17 mouse cellular contexts compared by ENCODE assay signal in the genomic region with DNA sequence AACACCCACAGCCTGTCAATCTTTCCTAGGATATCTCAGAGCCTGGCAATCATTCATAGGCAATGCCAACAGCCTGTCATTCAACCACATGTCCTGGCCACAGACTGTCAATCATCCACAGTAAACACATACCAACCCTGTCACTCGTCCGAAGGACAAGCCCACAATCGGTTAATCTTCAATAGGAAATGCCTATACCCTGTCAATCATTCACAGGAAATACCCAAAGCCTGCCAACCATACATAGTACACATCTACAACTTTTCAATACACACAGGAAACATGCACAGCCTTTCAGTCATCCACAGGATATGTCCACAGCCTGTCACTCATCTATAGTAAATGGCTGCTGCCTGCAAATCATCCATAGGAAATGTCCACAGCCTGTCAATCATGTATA. TPM values are rescaled to one million over a fixed set of nuclear protein-coding genes. Genes with fewer than 3 reads are reported as not detected.
DNase-seq lines count a peak whose midpoint lies in the region; TF ChIP-seq lines count a peak whose summit lies in the region.
"Not testable (repeated sequence)": the region's sequence is repeated elsewhere in the genome, so short reads cannot be mapped to it uniquely, and the experiment has no call there.
"Had no signal": no experiment of that assay in that cellular context is flagged by ENCODE, and none has a peak within 500 bp of the region (broad histone marks: within the 10 kb centered on the region; RNA-seq: fewer than 3 reads in every experiment).

No protein-coding gene starts in this region.

- TF ChIP-seq CTCF in gastrocnemius, adult 2 months (IDR thresholded peaks at IDR 0.05); heart, adult 2 months (IDR thresholded peaks at IDR 0.05): not testable (repeated sequence)

- intact Hi-C loops in gastrocnemius, adult 2 months (cut with DNase I); heart, adult 2 months (cut with DNase I): not testable (repeated sequence)

- not testable (repeated sequence) for TF ChIP-seq POLR2A in heart, adult 2 months (IDR thresholded peaks at IDR 0.05; ENCODE audit: insufficient read depth, low read depth, low read length)

- H3K27ac ChIP-seq in gastrocnemius, adult 2 months; heart, adult 2 months: not testable (repeated sequence)

- peak; percentile 26 for DNase-seq in gastrocnemius, adult 2 months
- peak; percentile 36 to 39 for DNase-seq in heart, adult 2 months
- peak; percentile 85 for DNase-seq in kidney, adult 18-20 months
- DNase-seq in kidney, postnatal 10 days = peak; percentile 56
- DNase-seq in kidney, postnatal 4 days = peak; percentile 54 to 72
- peak; percentile 55 for DNase-seq in testis, postnatal 10 days (ENCODE audit: low spot score)

- TF ChIP-seq EP300 in heart, adult 2 months (IDR thresholded peaks at IDR 0.05; ENCODE audit: insufficient read depth, low read depth, low read length) = not testable (repeated sequence)

- H3K9ac ChIP-seq in heart, adult 2 months (ENCODE audit: low read depth, low read length) = not testable (repeated sequence)

- H3K4me1 ChIP-seq in heart, adult 2 months (ENCODE audit: control insufficient read depth, insufficient read depth, low read length) = not testable (repeated sequence)

- WGBS in heart, adult 2 months = 66% methylated on average over 3 of the region's 3 CpGs

- H3K36me3 ChIP-seq in heart, adult 2 months (ENCODE audit: control insufficient read depth, insufficient read depth, low read length) = not testable (repeated sequence)

- H3K79me2 ChIP-seq in heart, adult 2 months (replicated peaks; ENCODE audit: control insufficient read depth, insufficient read depth, low read length) = not testable (repeated sequence)

- not testable (repeated sequence) for H3K4me3 ChIP-seq in gastrocnemius, adult 2 months; heart, adult 2 months

- H3K27me3 ChIP-seq in heart, adult 2 months (ENCODE audit: control insufficient read depth, insufficient read depth, low read length) = not testable (repeated sequence)

RNA-seq across cellular contexts. Expression of a gene that starts 9.9 kb away (rescaled TPM):
- total RNA-seq in gastrocnemius, adult 2 months (2021) = under 1 TPM in 1 of 2 experiments, not detected in 1; 0.98 TPM
- under 1 TPM in 1 of 2 experiments, not detected in 1; 0.55 TPM for total RNA-seq in heart, adult 2 months (2021)
- polyA plus RNA-seq in heart, adult 2 months (2012; rRNA removed) = 0.14 TPM in 1 of 2 replicates, not detected in the other
- total RNA-seq: common myeloid progenitor, adult 5-6 weeks; ES-E14; gastrocnemius, postnatal 25 days; granulocyte monocyte progenitor cell, adult 5-6 weeks had no signal
- polyA plus RNA-seq: embryonic facial prominence, embryonic 11.5 days; erythroblast, embryonic 14.5 days; forebrain, embryonic 10.5 days; forebrain, embryonic 14.5 days; heart, embryonic 10.5 days; heart, embryonic 14.5 days; hindbrain, embryonic 14.5 days had no signal

Comparison
In these comparisons a context has a peak if more than half of its experiments do, and no peak if none do; other contexts are left out.
1. DNase-seq: peak in every context shown above with its lines; median percentile 85 in kidney, adult 18-20 months; 63 in kidney, postnatal 4 days; 56 in kidney, postnatal 10 days; 55 in testis, postnatal 10 days; 38 in heart, adult 2 months; 26 in gastrocnemius, adult 2 months.